Mouse (Mus musculus): Measurements from ENCODE around the gene Nr1d2.
"Not testable (repeated sequence)": the region's sequence is repeated elsewhere in the genome, so short reads cannot be mapped to it uniquely, and the experiment has no call there.

The Nr1d2 gene

GRCm38 (mm10) chr14:18238750-18239731 is at the start of gene Nr1d2:
Nr1d2 (minus strand) TSS chr14:18239127.
- in situ Hi-C loops (cut with MboI) = no loop called here

- in situ Hi-C loops (cut with MboI) = no loop called here
Observed at GRCm38 (mm10) chr14:18287391-18287790, 48.5 kb upstream of the Nr1d2 start.

GRCm38 (mm10) chr14:18286441-18286840 is 47.5 kb upstream of the Nr1d2 start:
- in situ Hi-C loops (cut with MboI) = no loop called here

GRCm38 (mm10) chr14:18285476-18285875 is 46.5 kb upstream of the Nr1d2 start:
- in situ Hi-C loops (cut with MboI) = no loop called here

GRCm38 (mm10) chr14:18284581-18284980 is 45.7 kb upstream of the Nr1d2 start:
- in situ Hi-C loops (cut with MboI) = no loop called here

- in situ Hi-C loops (cut with MboI) = no loop called here
Observed at GRCm38 (mm10) chr14:18280375-18280774, 41.4 kb upstream of the Nr1d2 start.

- in situ Hi-C loops (cut with MboI) = no loop called here
Observed at GRCm38 (mm10) chr14:18274526-18274925, 35.6 kb upstream of the Nr1d2 start.

- in situ Hi-C loops (cut with MboI) = no loop called here
Observed at GRCm38 (mm10) chr14:18271666-18272065, 32.7 kb upstream of the Nr1d2 start.

GRCm38 (mm10) chr14:18270529-18271441 is 31.9 kb upstream of the Nr1d2 start, which contains the start of the genes Nkiras1 and Rpl15:
Nkiras1 (plus strand) TSS chr14:18271136.
Rpl15 (minus strand) TSS chr14:18271391.
- in situ Hi-C loops (cut with MboI) = no loop called here

GRCm38 (mm10) chr14:18269947-18270528 is 31.1 kb upstream of the Nr1d2 start:
- in situ Hi-C loops (cut with MboI) = not testable (repeated sequence)

GRCm38 (mm10) chr14:18263427-18263826 is 24.5 kb upstream of the Nr1d2 start:
- in situ Hi-C loops (cut with MboI) = no loop called here

GRCm38 (mm10) chr14:18261203-18261602 is 22.3 kb upstream of the Nr1d2 start:
- in situ Hi-C loops (cut with MboI) = no loop called here

- in situ Hi-C loops (cut with MboI) = no loop called here
Observed at GRCm38 (mm10) chr14:18242638-18243130, 3.8 kb upstream of the Nr1d2 start.

- in situ Hi-C loops (cut with MboI) = no loop called here
Observed at GRCm38 (mm10) chr14:18241786-18242185, 2.9 kb upstream of the Nr1d2 start.

- in situ Hi-C loops (cut with MboI) = no loop called here
Observed at GRCm38 (mm10) chr14:18240132-18240531, 1.2 kb upstream of the Nr1d2 start.

GRCm38 (mm10) chr14:18238131-18238749 is 687 bp downstream of the Nr1d2 start:
- in situ Hi-C loops (cut with MboI) = no loop called here

GRCm38 (mm10) chr14:18237381-18237780 is 1.5 kb downstream of the Nr1d2 start:
- in situ Hi-C loops (cut with MboI) = no loop called here

GRCm38 (mm10) chr14:18236496-18237235 is 2.3 kb downstream of the Nr1d2 start:
- in situ Hi-C loops (cut with MboI) = not testable (repeated sequence)

GRCm38 (mm10) chr14:18233981-18234960 is 4.7 kb downstream of the Nr1d2 start:
- in situ Hi-C loops (cut with MboI) = no loop called here

Data from mature B cell (primary cell).